Mouse (Mus musculus) neural tube, embryonic 12.5 days (tissue): ENCODE measurements around the gene Ctsh. TPM values are rescaled to one million over a fixed set of nuclear protein-coding genes. Genes with fewer than 3 reads are reported as not detected.
"Not testable (repeated sequence)": the region's sequence is repeated elsewhere in the genome, so short reads cannot be mapped to it uniquely, and the experiment has no call there.

Source experiments
- ATAC-seq: fragments of 200-750 bp; cut with Nextera tagmentation; 2 replicates; pipeline ENCODE4 v1.8.0; 2017; ENCODE audit warnings: low read depth, mild to moderate bottlenecking, moderate TSS enrichment, moderate library complexity; ENCODE audit not compliant: low FRiP score
- H3K27ac ChIP-seq: fragments of 300-500 bp; sonication (generic); 2 replicates; pipeline ENCODE4 v1.5.1; 2016
- H3K27me3 ChIP-seq: fragments of 300-500 bp; sonication (generic); replicated peaks from 2 replicates; pipeline ENCODE4 v1.6.1; 2016; ENCODE audit warnings: mild to moderate bottlenecking
- H3K36me3 ChIP-seq: fragments of 300-500 bp; sonication (generic); 2 replicates; pipeline ENCODE4 v1.6.1; 2016; ENCODE audit warnings: mild to moderate bottlenecking
- H3K4me1 ChIP-seq: fragments of 300-500 bp; sonication (generic); 2 replicates; pipeline ENCODE4 v1.6.1; 2016
- H3K4me2 ChIP-seq: fragments of 300-500 bp; sonication (generic); replicated peaks from 2 replicates; pipeline ENCODE4 v1.6.1; 2016; ENCODE audit warnings: mild to moderate bottlenecking
- H3K4me3 ChIP-seq: fragments of 300-500 bp; sonication (generic); 2 replicates; pipeline ENCODE4 v1.5.1; 2016
- H3K9ac ChIP-seq: fragments of 300-500 bp; sonication (generic); 2 replicates; pipeline ENCODE4 v1.6.1; 2016; ENCODE audit warnings: mild to moderate bottlenecking
- H3K9me3 ChIP-seq: fragments of 300-500 bp; sonication (generic); 2 replicates; pipeline ENCODE4 v1.6.1; 2016; ENCODE audit warnings: mild to moderate bottlenecking
- WGBS: fragments of 180-500 bp; shearing (Covaris S2); methylation state at CpG from one replicate; pipeline ENCODE4 v1.1.7; 2016; 5-methylcytosine and 5-hydroxymethylcytosine counted together
- polyA plus RNA-seq: library from polyadenylated mRNA; unstranded; fragments of >200 nt; fragmentation: Nextera tagmentation; extraction: Ambion mirVana; gene quantifications from 2 replicates; pipeline ENCODE4 v1.2.1, GENCODE M21; 2016

The Ctsh gene
- polyA plus RNA-seq, 1 experiment from 2014 or later: 19.9 TPM

- Histone ChIP-seq H3K9me3 (no peaks in the 10 kb centered on the region), H3K27ac (no peak overlapping the region), H3K9ac (no peak overlapping the region), H3K4me1 (no peaks in the 10 kb centered on the region), H3K4me3 (no peak overlapping the region), H3K4me2 (no peak overlapping the region), H3K36me3 (no peaks in the 10 kb centered on the region), H3K27me3 (no peaks in the 10 kb centered on the region)
- no peak for ATAC-seq
- WGBS: 78% methylated on average over 2 of the region's 2 CpGs
These were observed 6.6 kb downstream of the Ctsh start for GRCm38 (mm10) chr9:90060574-90060875.

GRCm38 (mm10) chr9:90060932-90061331 lies 7.0 kb downstream of the Ctsh start:
- H3K4me2 ChIP-seq, H3K9ac ChIP-seq, H3K4me1 ChIP-seq, H3K27me3 ChIP-seq, H3K4me3 ChIP-seq, ATAC-seq, H3K36me3 ChIP-seq, H3K9me3 ChIP-seq, H3K27ac ChIP-seq: not testable (repeated sequence)
- 88% methylated on average over 5 of the region's 5 CpGs for WGBS

- 86% methylated on average over 2 of the region's 2 CpGs for WGBS
- no peak overlapping the region for H3K4me3 ChIP-seq
- no peak overlapping the region for H3K27ac ChIP-seq
- no peak for ATAC-seq
- H3K27me3 ChIP-seq: no peaks in the 10 kb centered on the region; the same call in 1 of the 2 replicates
- H3K36me3 ChIP-seq: no peaks in the 10 kb centered on the region
- no peaks in the 10 kb centered on the region for H3K4me1 ChIP-seq
- no peaks in the 10 kb centered on the region for H3K9me3 ChIP-seq
- H3K4me2 ChIP-seq: no peak overlapping the region
- H3K9ac ChIP-seq: no peak overlapping the region
These were observed 13.4 kb downstream of the Ctsh start for GRCm38 (mm10) chr9:90067341-90067740.

GRCm38 (mm10) chr9:90068786-90069185 lies 14.8 kb downstream of the Ctsh start:
- ATAC-seq: no peak
- H3K4me2 ChIP-seq: no peak overlapping the region
- H3K27me3 ChIP-seq: no peaks in the 10 kb centered on the region; the same call in 1 of the 2 replicates
- no peak overlapping the region for H3K9ac ChIP-seq
- WGBS: 92% methylated on average over 6 of the region's 6 CpGs
- H3K27ac ChIP-seq: no peak overlapping the region
- H3K4me3 ChIP-seq: no peak overlapping the region
- no peaks in the 10 kb centered on the region for H3K4me1 ChIP-seq
- no peaks in the 10 kb centered on the region for H3K9me3 ChIP-seq
- no peaks in the 10 kb centered on the region for H3K36me3 ChIP-seq

GRCm38 (mm10) chr9:90069485-90069884 lies 15.5 kb downstream of the Ctsh start:
- Histone ChIP-seq H3K9ac (no peak overlapping the region), H3K27me3 (no peaks in the 10 kb centered on the region; the same call in 1 of the 2 replicates), H3K4me2 (no peak overlapping the region), H3K9me3 (no peaks in the 10 kb centered on the region), H3K27ac (no peak overlapping the region), H3K36me3 (no peaks in the 10 kb centered on the region), H3K4me3 (no peak overlapping the region), H3K4me1 (no peaks in the 10 kb centered on the region)
- 82% methylated on average over 7 of the region's 7 CpGs for WGBS
- no peak for ATAC-seq

- Histone ChIP-seq H3K4me2 (no peak overlapping the region), H3K27ac (no peak overlapping the region), H3K9ac (no peak overlapping the region), H3K4me3 (no peak overlapping the region), H3K27me3 (no peaks in the 10 kb centered on the region; the same call in 1 of the 2 replicates), H3K36me3 (no peaks in the 10 kb centered on the region), H3K4me1 (no peaks in the 10 kb centered on the region), H3K9me3 (no peaks in the 10 kb centered on the region)
- WGBS: 84% methylated on average over 7 of the region's 7 CpGs
- no peak for ATAC-seq
These were observed 16.2 kb downstream of the Ctsh start for GRCm38 (mm10) chr9:90070174-90070573.

GRCm38 (mm10) chr9:90075336-90075735 lies 21.4 kb downstream of the Ctsh start:
- H3K36me3 ChIP-seq: no peaks in the 10 kb centered on the region
- no peak overlapping the region for H3K4me2 ChIP-seq
- H3K4me3 ChIP-seq: no peak overlapping the region
- no peaks in the 10 kb centered on the region for H3K4me1 ChIP-seq
- no peaks in the 10 kb centered on the region for H3K27me3 ChIP-seq
- 83% methylated on average over 4 of the region's 4 CpGs for WGBS
- H3K9me3 ChIP-seq: no peaks in the 10 kb centered on the region
- no peak for ATAC-seq
- H3K27ac ChIP-seq: no peak overlapping the region
- no peak overlapping the region for H3K9ac ChIP-seq

- no peak for ATAC-seq
- Histone ChIP-seq H3K9me3 (no peaks in the 10 kb centered on the region), H3K4me2 (no peak overlapping the region), H3K36me3 (no peaks in the 10 kb centered on the region), H3K4me3 (no peak overlapping the region), H3K27me3 (no peaks in the 10 kb centered on the region), H3K9ac (no peak overlapping the region), H3K4me1 (no peaks in the 10 kb centered on the region), H3K27ac (no peak overlapping the region)
- WGBS: 89% methylated on average over 5 of the region's 5 CpGs
These were observed 22.2 kb downstream of the Ctsh start for GRCm38 (mm10) chr9:90076131-90076530.

- Histone ChIP-seq H3K27ac (no peak overlapping the region), H3K9me3 (no peaks in the 10 kb centered on the region), H3K4me1 (no peaks in the 10 kb centered on the region), H3K4me3 (no peak overlapping the region), H3K36me3 (no peaks in the 10 kb centered on the region), H3K4me2 (no peak overlapping the region), H3K9ac (no peak overlapping the region), H3K27me3 (no peaks in the 10 kb centered on the region)
- ATAC-seq: peak; percentile 37; the same call in 1 of the 2 replicates
- WGBS: 62% methylated on average over 8 of the region's 8 CpGs
These were observed 23.0 kb downstream of the Ctsh start for GRCm38 (mm10) chr9:90076849-90077461.

- H3K4me3 ChIP-seq, H3K9ac ChIP-seq, H3K9me3 ChIP-seq, H3K4me1 ChIP-seq, H3K27ac ChIP-seq, H3K27me3 ChIP-seq, ATAC-seq, H3K4me2 ChIP-seq: not testable (repeated sequence)
- H3K36me3 ChIP-seq: peaks cover 11% of the 10 kb centered on the region
- 93% methylated on average over 6 of the region's 6 CpGs for WGBS
These were observed 28.0 kb downstream of the Ctsh start for GRCm38 (mm10) chr9:90081961-90082360.

GRCm38 (mm10) chr9:90082992-90083391 lies 29.0 kb downstream of the Ctsh start:
- Histone ChIP-seq H3K36me3 (peaks cover 15% of the 10 kb centered on the region), H3K4me1 (no peaks in the 10 kb centered on the region), H3K9me3 (no peaks in the 10 kb centered on the region), H3K27ac (no peak overlapping the region), H3K4me2 (no peak overlapping the region), H3K4me3 (no peak overlapping the region), H3K9ac (no peak overlapping the region), H3K27me3 (no peaks in the 10 kb centered on the region)
- WGBS: 90% methylated on average over 1 of the region's 1 CpGs
- no peak for ATAC-seq

GRCm38 (mm10) chr9:90084152-90084551 lies 30.2 kb downstream of the Ctsh start:
- Histone ChIP-seq H3K4me3 (no peak overlapping the region), H3K9me3 (no peaks in the 10 kb centered on the region), H3K27me3 (no peaks in the 10 kb centered on the region), H3K27ac (no peak overlapping the region), H3K4me1 (no peaks in the 10 kb centered on the region), H3K4me2 (no peak overlapping the region), H3K36me3 (peaks cover 25% of the 10 kb centered on the region), H3K9ac (no peak overlapping the region)
- WGBS: 90% methylated on average over 3 of the region's 3 CpGs
- ATAC-seq: no peak

- ATAC-seq: no peak
- no peaks in the 10 kb centered on the region for H3K9me3 ChIP-seq
- no peak overlapping the region for H3K4me2 ChIP-seq
- H3K36me3 ChIP-seq: peaks cover 32% of the 10 kb centered on the region
- WGBS: 91% methylated on average over 8 of the region's 8 CpGs
- H3K4me1 ChIP-seq: no peaks in the 10 kb centered on the region
- H3K27ac ChIP-seq: no peak overlapping the region
- no peak overlapping the region for H3K4me3 ChIP-seq
- H3K9ac ChIP-seq: no peak overlapping the region
- no peaks in the 10 kb centered on the region for H3K27me3 ChIP-seq
These were observed 31.0 kb downstream of the Ctsh start for GRCm38 (mm10) chr9:90084766-90085468.
